8 mouse cellular contexts compared by ENCODE assay signal in the genomic region with DNA sequence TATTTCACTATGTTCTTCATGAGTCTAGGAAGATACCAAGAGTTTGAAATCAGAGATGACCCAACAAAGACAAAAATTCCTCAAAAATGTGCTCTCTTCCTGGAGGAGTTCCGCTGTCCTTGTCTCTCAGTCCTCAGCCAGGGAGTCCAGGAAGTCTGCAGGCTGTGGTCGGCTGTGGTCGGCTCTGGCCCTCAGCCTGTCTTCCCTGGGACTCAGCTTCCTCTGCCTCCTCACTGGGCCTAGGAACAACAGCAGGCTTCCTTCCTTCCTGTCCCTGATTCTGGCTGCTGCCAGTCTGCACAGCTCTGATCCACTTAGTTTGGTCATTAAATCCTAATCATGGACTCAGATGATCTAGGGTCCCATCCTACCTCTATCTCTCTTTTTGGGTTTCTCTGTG. TPM values are rescaled to one million over a fixed set of nuclear protein-coding genes. Genes with fewer than 3 reads are reported as not detected.
DNase-seq lines count a peak whose midpoint lies in the region; ATAC-seq and TF ChIP-seq lines count a peak whose summit lies in the region.

No protein-coding gene starts in this region.

- H3K9ac ChIP-seq in hindbrain, embryonic 11.5 days (ENCODE audit: low read depth, low read length): no peak overlapping the region
- no peak overlapping the region for H3K9ac ChIP-seq in heart, embryonic 14.5 days (ENCODE audit: low read length)
- no peak overlapping the region for H3K9ac ChIP-seq in kidney, postnatal 0 days (ENCODE audit: low read depth, low read length)
- H3K9ac ChIP-seq in forebrain, embryonic 15.5 days (replicated peaks): no peak overlapping the region

- 78% methylated on average over 3 of the region's 3 CpGs for WGBS in hindbrain, embryonic 10.5 days
- 89% methylated on average over 3 of the region's 3 CpGs for WGBS in hindbrain, embryonic 11.5 days
- WGBS in heart, embryonic 14.5 days: 50% methylated on average over 3 of the region's 3 CpGs
- whole genome bisulfite sequencing in kidney, postnatal 0 days: 47% methylated on average over 3 of the region's 3 CpGs
- WGBS in forebrain, embryonic 15.5 days: 75% methylated on average over 3 of the region's 3 CpGs

- no peak for DNase-seq in hindbrain, embryonic 10.5 days (ENCODE audit: low spot score)
- no peak for DNase-seq in hindbrain, embryonic 11.5 days (ENCODE audit: low spot score)
- peak; percentile 76 for DNase-seq in kidney, postnatal 0 days (ENCODE audit: low spot score)
- peak; percentile 33 to 68 for DNase-seq in lung, postnatal 4 days
- no peak for DNase-seq in cerebellum, adult 9-11 months
- no peak for DNase-seq in ovary, adult 18-20 months (ENCODE audit: low spot score)

- no peak for ATAC-seq in hindbrain, embryonic 11.5 days (ENCODE audit: low FRiP score)
- ATAC-seq in heart, embryonic 14.5 days (ENCODE audit: insufficient number of reproducible peaks, insufficient read depth, low FRiP score, low read depth): peak; percentile 57; the same call in 1 of the 2 replicates
- ATAC-seq in kidney, postnatal 0 days (replicated peaks; ENCODE audit: low FRiP score, low read depth): no peak
- no peak for ATAC-seq in forebrain, embryonic 15.5 days (replicated peaks)

- H3K9me3 ChIP-seq in hindbrain, embryonic 10.5 days: no peaks in the 10 kb centered on the region
- no peaks in the 10 kb centered on the region for H3K9me3 ChIP-seq in hindbrain, embryonic 11.5 days (ENCODE audit: control insufficient read depth, low read length)
- H3K9me3 ChIP-seq in heart, embryonic 14.5 days (ENCODE audit: control insufficient read depth, low read length): no peaks in the 10 kb centered on the region
- H3K9me3 ChIP-seq in kidney, postnatal 0 days (replicated peaks; ENCODE audit: low read length): no peaks in the 10 kb centered on the region
- no peaks in the 10 kb centered on the region for H3K9me3 ChIP-seq in forebrain, embryonic 15.5 days

- TF ChIP-seq CTCF in kidney, postnatal 0 days (IDR thresholded peaks at IDR 0.05; ENCODE audit: low read depth): no peak

- peak overlapping the region; percentile 78 for H3K27ac ChIP-seq in hindbrain, embryonic 10.5 days
- H3K27ac ChIP-seq in hindbrain, embryonic 11.5 days (ENCODE audit: low read depth, low read length): no peak overlapping the region; the same call in 1 of the 2 replicates
- peak overlapping the region; percentile 11 to 70 for H3K27ac ChIP-seq in heart, embryonic 14.5 days (replicated peaks in 1 of 2; ENCODE audit: control insufficient read depth in 1 of 2, insufficient read depth in 1 of 2, low read depth in 2 of 2, low read length in 2 of 2)
- peak overlapping the region; percentile 39 for H3K27ac ChIP-seq in kidney, postnatal 0 days
- no peak overlapping the region for H3K27ac ChIP-seq in forebrain, embryonic 15.5 days (replicated peaks)

- H3K27me3 ChIP-seq in hindbrain, embryonic 10.5 days (ENCODE audit: insufficient read depth, poor library complexity, severe bottlenecking): no peaks in the 10 kb centered on the region
- H3K27me3 ChIP-seq in hindbrain, embryonic 11.5 days (ENCODE audit: control insufficient read depth, insufficient read depth, low read length): no peaks in the 10 kb centered on the region
- H3K27me3 ChIP-seq in heart, embryonic 14.5 days (ENCODE audit: control insufficient read depth, insufficient read depth, low read length): no peaks in the 10 kb centered on the region
- H3K27me3 ChIP-seq in kidney, postnatal 0 days (ENCODE audit: insufficient read depth, low read length): no peaks in the 10 kb centered on the region
- H3K27me3 ChIP-seq in forebrain, embryonic 15.5 days: no peaks in the 10 kb centered on the region

- no peaks in the 10 kb centered on the region for H3K36me3 ChIP-seq in hindbrain, embryonic 10.5 days
- no peaks in the 10 kb centered on the region for H3K36me3 ChIP-seq in hindbrain, embryonic 11.5 days (ENCODE audit: control insufficient read depth, insufficient read depth, low read length)
- no peaks in the 10 kb centered on the region for H3K36me3 ChIP-seq in heart, embryonic 14.5 days (ENCODE audit: control insufficient read depth, insufficient read depth, low read length)
- H3K36me3 ChIP-seq in kidney, postnatal 0 days (ENCODE audit: insufficient read depth, low read length): no peaks in the 10 kb centered on the region
- no peaks in the 10 kb centered on the region for H3K36me3 ChIP-seq in forebrain, embryonic 15.5 days

- peaks cover 51% of the 10 kb centered on the region for H3K4me1 ChIP-seq in hindbrain, embryonic 10.5 days (replicated peaks)
- H3K4me1 ChIP-seq in hindbrain, embryonic 11.5 days (replicated peaks; ENCODE audit: control insufficient read depth, insufficient read depth, low read length): no peaks in the 10 kb centered on the region; the same call in 1 of the 2 replicates
- H3K4me1 ChIP-seq in heart, embryonic 14.5 days (ENCODE audit: control insufficient read depth in 2 of 2, insufficient read depth in 2 of 2, low read length in 2 of 2): no peaks in the 10 kb centered on the region
- H3K4me1 ChIP-seq in kidney, postnatal 0 days (replicated peaks; ENCODE audit: insufficient read depth, low read length): no peaks in the 10 kb centered on the region
- H3K4me1 ChIP-seq in forebrain, embryonic 15.5 days: peaks cover 4% of the 10 kb centered on the region

- no peak overlapping the region for H3K4me2 ChIP-seq in hindbrain, embryonic 11.5 days (replicated peaks; ENCODE audit: low read depth, low read length)
- no peak overlapping the region for H3K4me2 ChIP-seq in heart, embryonic 14.5 days (ENCODE audit: low read length)
- H3K4me2 ChIP-seq in kidney, postnatal 0 days (ENCODE audit: low read length): no peak overlapping the region
- H3K4me2 ChIP-seq in forebrain, embryonic 15.5 days (replicated peaks): no peak overlapping the region

- no peak overlapping the region for H3K4me3 ChIP-seq in hindbrain, embryonic 10.5 days
- H3K4me3 ChIP-seq in hindbrain, embryonic 11.5 days (ENCODE audit: low read depth, low read length): no peak overlapping the region
- no peak overlapping the region for H3K4me3 ChIP-seq in heart, embryonic 14.5 days (ENCODE audit: control insufficient read depth in 1 of 2, insufficient read depth in 1 of 2, low read depth in 1 of 2, low read length in 2 of 2)
- no peak overlapping the region for H3K4me3 ChIP-seq in kidney, postnatal 0 days (replicated peaks; ENCODE audit: low read depth, low read length)
- H3K4me3 ChIP-seq in forebrain, embryonic 15.5 days: no peak overlapping the region

RNA-seq across cellular contexts. Expression of a gene that starts 44.0 kb away (rescaled TPM):
- 39.0 and 40.6 TPM in 2 replicates for polyA plus RNA-seq in hindbrain, embryonic 10.5 days (2016; fragmentation: Nextera tagmentation; extraction: Ambion mirVana)
- polyA plus RNA-seq in hindbrain, embryonic 11.5 days (2014; fragmentation: Nextera tagmentation; extraction: Ambion mirVana): 30.8 and 31.0 TPM in 2 replicates
- 18.3 and 18.7 TPM in 2 replicates for polyA plus RNA-seq in heart, embryonic 14.5 days (2014; fragmentation: Nextera tagmentation; extraction: Ambion mirVana)
- polyA plus RNA-seq in kidney, postnatal 0 days (2015; fragmentation: Nextera tagmentation; extraction: Ambion mirVana): 14.7 and 15.7 TPM in 2 replicates
- 32.5 and 33.8 TPM in 2 replicates for polyA plus RNA-seq in forebrain, embryonic 15.5 days (2015; fragmentation: Nextera tagmentation; extraction: Ambion mirVana)

RNA-seq across cellular contexts. Expression of a gene that starts 44.1 kb away (rescaled TPM):
- polyA plus RNA-seq in hindbrain, embryonic 10.5 days (2016; fragmentation: Nextera tagmentation; extraction: Ambion mirVana): 41.2 and 45.9 TPM in 2 replicates
- 44.6 and 44.8 TPM in 2 replicates for polyA plus RNA-seq in hindbrain, embryonic 11.5 days (2014; fragmentation: Nextera tagmentation; extraction: Ambion mirVana)
- 28.6 and 30.9 TPM in 2 replicates for polyA plus RNA-seq in heart, embryonic 14.5 days (2014; fragmentation: Nextera tagmentation; extraction: Ambion mirVana)
- polyA plus RNA-seq in kidney, postnatal 0 days (2015; fragmentation: Nextera tagmentation; extraction: Ambion mirVana): 37.6 and 37.9 TPM in 2 replicates
- polyA plus RNA-seq in forebrain, embryonic 15.5 days (2015; fragmentation: Nextera tagmentation; extraction: Ambion mirVana): 45.5 and 50.2 TPM in 2 replicates

RNA-seq across cellular contexts. Expression of a gene that starts 44.1 kb away (rescaled TPM):
- polyA plus RNA-seq in hindbrain, embryonic 10.5 days (2016; fragmentation: Nextera tagmentation; extraction: Ambion mirVana): 1.9 and 2.1 TPM in 2 replicates
- 1.3 and 1.7 TPM in 2 replicates for polyA plus RNA-seq in hindbrain, embryonic 11.5 days (2014; fragmentation: Nextera tagmentation; extraction: Ambion mirVana)
- polyA plus RNA-seq in heart, embryonic 14.5 days (2014; fragmentation: Nextera tagmentation; extraction: Ambion mirVana): 1.7 and 2.2 TPM in 2 replicates
- polyA plus RNA-seq in kidney, postnatal 0 days (2015; fragmentation: Nextera tagmentation; extraction: Ambion mirVana): 1.5 and 1.8 TPM in 2 replicates
- 2.2 and 3.0 TPM in 2 replicates for polyA plus RNA-seq in forebrain, embryonic 15.5 days (2015; fragmentation: Nextera tagmentation; extraction: Ambion mirVana)

Comparison
In these comparisons a context has a peak if more than half of its experiments do, and no peak if none do; other contexts are left out.
1. H3K27ac ChIP-seq: peak in hindbrain, embryonic 10.5 days (single experiment), heart, embryonic 14.5 days (2 of 2) and kidney, postnatal 0 days (single experiment); none in hindbrain, embryonic 11.5 days (single experiment) and forebrain, embryonic 15.5 days (single experiment).
2. DNase-seq: peak in kidney, postnatal 0 days (single experiment) and lung, postnatal 4 days (2 of 2); none in hindbrain, embryonic 10.5 days (single experiment), hindbrain, embryonic 11.5 days (single experiment), cerebellum, adult 9-11 months (single experiment) and ovary, adult 18-20 months (single experiment).